Mouse (Mus musculus) embryo, embryonic 11.5 days (tissue): ENCODE measurements around the gene Aadacl2.
A peak's percentile ranks its signal among the peaks of the same experiment; 100 is the strongest.

Experiments
- DNase-seq: peaks from one replicate; pipeline ENCODE4 v3.0.0-alpha.2; 2012; ENCODE audit warnings: low read depth, low spot score

The Aadacl2 gene

GRCm38 (mm10) chr3:60006443-60006842, at the start of gene Aadacl2:
Gene Aadacl2, plus strand, starts transcription at chr3:60006743.
- DNase-seq: no peak

GRCm38 (mm10) chr3:59970891-59971290, 35.7 kb upstream of the Aadacl2 start:
- no peak for DNase-seq

GRCm38 (mm10) chr3:59974591-59974990, 32.0 kb upstream of the Aadacl2 start:
- no peak for DNase-seq

- no peak for DNase-seq
Measured at GRCm38 (mm10) chr3:60003622-60004021, 2.9 kb upstream of the Aadacl2 start.

GRCm38 (mm10) chr3:60025417-60025816, 18.9 kb downstream of the Aadacl2 start, which contains the start of gene Aadac:
Gene Aadac, plus strand, starts transcription at chr3:60025717.
- no peak for DNase-seq

- no peak for DNase-seq
Measured at GRCm38 (mm10) chr3:60031511-60031910, 25.0 kb downstream of the Aadacl2 start.

GRCm38 (mm10) chr3:60046221-60046913, 39.8 kb downstream of the Aadacl2 start:
- DNase-seq: no peak

- DNase-seq: no peak
Measured at GRCm38 (mm10) chr3:60053231-60053927, 46.8 kb downstream of the Aadacl2 start.

- DNase-seq: no peak
Measured at GRCm38 (mm10) chr3:60053931-60054330, 47.4 kb downstream of the Aadacl2 start.

- peak; percentile 5 for DNase-seq
Measured at GRCm38 (mm10) chr3:60056451-60056850, 49.9 kb downstream of the Aadacl2 start.

GRCm38 (mm10) chr3:60057070-60057808, 50.7 kb downstream of the Aadacl2 start:
- no peak for DNase-seq

GRCm38 (mm10) chr3:60057809-60058082, 51.2 kb downstream of the Aadacl2 start:
- no peak for DNase-seq
